Mouse (Mus musculus): ENCODE results near the gene Tmem132d. TPM values are rescaled to one million over a fixed set of nuclear protein-coding genes. Genes with fewer than 3 reads are reported as not detected.

Tmem132d gene
- polyA plus RNA-seq, 1 experiment from 2014 or later = not detected

- no peaks in the 10 kb centered on the region; the same call in 1 of the 2 replicates for H3K9me3 ChIP-seq (ENCODE audit: control insufficient read depth, low read length)
- no peak for ATAC-seq
- H3K4me3 ChIP-seq (ENCODE audit: low read length) = no peak overlapping the region
- H3K27ac ChIP-seq (ENCODE audit: low read length) = no peak overlapping the region
- H3K4me2 ChIP-seq (ENCODE audit: low read depth, low read length) = no peak overlapping the region
- WGBS = 47% methylated on average over 7 of the region's 7 CpGs
- no peaks in the 10 kb centered on the region for H3K4me1 ChIP-seq (ENCODE audit: control insufficient read depth, insufficient read depth, low read length)
- no peaks in the 10 kb centered on the region for H3K27me3 ChIP-seq (replicated peaks; ENCODE audit: control insufficient read depth, insufficient read depth, low read length)
- H3K9ac ChIP-seq (ENCODE audit: low read depth, low read length) = no peak overlapping the region
- no peaks in the 10 kb centered on the region for H3K36me3 ChIP-seq (ENCODE audit: control insufficient read depth, insufficient read depth, low read length)
Observed at GRCm38 (mm10) chr5:128388358-128389141, 44.3 kb downstream of the Tmem132d start.

DNA sequence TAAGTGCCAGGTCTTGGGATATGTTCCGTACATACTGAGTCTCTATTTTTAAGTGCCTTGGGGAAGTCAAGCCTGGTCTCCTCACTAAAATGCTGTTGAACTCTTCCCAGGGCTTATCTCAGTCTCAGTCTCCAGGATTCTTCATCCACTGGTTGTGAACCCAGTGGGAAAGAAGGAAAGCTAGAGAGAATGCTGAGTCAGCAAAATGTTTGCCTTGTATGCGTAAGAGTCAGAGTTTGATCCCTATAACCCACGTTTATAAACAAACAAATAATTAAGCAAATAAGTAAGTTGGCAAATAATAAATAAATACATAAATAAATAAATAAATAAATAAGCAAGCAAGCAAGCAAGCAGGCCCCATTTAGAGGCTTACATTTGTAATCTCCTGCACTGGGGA is 63.1 kb downstream of the Tmem132d start:
- H3K27me3 ChIP-seq (replicated peaks; ENCODE audit: control insufficient read depth, insufficient read depth, low read length) = no peaks in the 10 kb centered on the region
- no peak overlapping the region for H3K4me3 ChIP-seq (ENCODE audit: low read length)
- H3K9ac ChIP-seq (ENCODE audit: low read depth, low read length) = no peak overlapping the region
- WGBS = 80% methylated on average over 3 of the region's 3 CpGs
- no peaks in the 10 kb centered on the region for H3K36me3 ChIP-seq (ENCODE audit: control insufficient read depth, insufficient read depth, low read length)
- H3K4me1 ChIP-seq (ENCODE audit: control insufficient read depth, insufficient read depth, low read length) = no peaks in the 10 kb centered on the region
- H3K9me3 ChIP-seq (ENCODE audit: control insufficient read depth, low read length) = 0 out of 2 replicates have a peak, but pooled peaks cover 3% of the 10 kb centered on the region
- ATAC-seq = no peak
- H3K27ac ChIP-seq (ENCODE audit: low read length) = no peak overlapping the region
- H3K4me2 ChIP-seq (ENCODE audit: low read depth, low read length) = no peak overlapping the region

DNA sequence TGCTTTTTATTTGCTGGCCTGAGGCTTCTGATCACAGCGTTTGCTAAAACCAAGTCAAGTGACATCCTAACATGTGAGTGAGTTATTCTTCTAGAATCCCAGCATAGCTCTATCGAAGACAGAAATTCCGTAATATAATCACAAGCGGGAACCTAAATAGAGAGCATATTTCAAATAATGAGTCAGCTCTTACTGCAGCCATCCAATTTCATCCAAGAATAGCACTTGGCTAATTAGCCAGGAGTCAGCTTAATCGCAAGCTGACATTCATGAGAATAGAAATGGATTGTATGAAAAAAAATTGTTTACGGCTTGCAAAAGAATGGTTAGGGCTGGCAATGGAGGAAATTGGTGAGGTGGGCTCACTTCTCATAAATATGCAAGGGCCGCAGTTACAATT is 63.8 kb downstream of the Tmem132d start:
- H3K4me3 ChIP-seq (ENCODE audit: low read length) = no peak overlapping the region
- ATAC-seq = no peak
- WGBS = 87% methylated on average over 7 of the region's 7 CpGs

DNA sequence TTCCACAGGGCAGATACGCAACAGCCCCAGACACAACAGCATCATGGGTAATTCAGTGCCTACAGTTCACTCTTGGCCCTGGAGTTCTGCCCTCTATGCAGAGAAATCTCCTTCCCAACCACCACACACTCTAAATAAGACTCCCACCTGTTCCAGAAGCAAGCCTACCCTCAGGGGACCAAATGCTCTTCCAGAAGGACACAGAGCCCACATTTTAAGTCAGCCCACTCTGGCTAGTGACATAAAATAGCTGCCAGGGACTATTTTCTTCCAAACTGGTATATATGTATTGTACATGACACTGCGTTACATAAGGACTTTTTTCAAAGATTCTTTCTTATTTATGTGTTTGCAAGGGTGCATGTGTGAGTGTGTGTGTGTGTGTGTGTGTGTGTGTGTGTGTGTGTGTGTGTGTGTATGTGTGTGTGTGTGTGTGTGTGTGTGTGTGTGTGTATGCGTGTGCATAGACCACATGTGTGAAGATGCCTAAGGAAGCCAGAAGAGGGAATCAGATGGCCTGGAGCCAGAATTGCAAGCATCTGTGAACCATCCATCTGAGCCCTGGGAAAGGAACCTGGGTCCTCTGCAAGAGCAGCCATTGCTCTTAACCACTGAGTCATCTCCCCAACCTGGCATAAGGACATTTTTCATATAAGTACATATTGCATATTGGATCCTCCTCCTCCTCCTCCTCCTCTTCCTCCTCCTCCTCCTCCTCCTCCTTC is 67.5 kb downstream of the Tmem132d start:
- WGBS = 95% methylated on average over 3 of the region's 3 CpGs

More for the DNA sequence above, 63.8 kb downstream of the Tmem132d start:
- no peaks in the 10 kb centered on the region for H3K27me3 ChIP-seq (replicated peaks; ENCODE audit: control insufficient read depth, insufficient read depth, low read length)
- H3K4me2 ChIP-seq (ENCODE audit: low read depth, low read length) = no peak overlapping the region
- H3K9me3 ChIP-seq (ENCODE audit: control insufficient read depth, low read length) = 0 out of 2 replicates have a peak, but pooled peaks cover 3% of the 10 kb centered on the region
- no peaks in the 10 kb centered on the region for H3K4me1 ChIP-seq (ENCODE audit: control insufficient read depth, insufficient read depth, low read length)
- H3K27ac ChIP-seq (ENCODE audit: low read length) = no peak overlapping the region
- H3K36me3 ChIP-seq (ENCODE audit: control insufficient read depth, insufficient read depth, low read length) = no peaks in the 10 kb centered on the region
- no peak overlapping the region for H3K9ac ChIP-seq (ENCODE audit: low read depth, low read length)

DNA sequence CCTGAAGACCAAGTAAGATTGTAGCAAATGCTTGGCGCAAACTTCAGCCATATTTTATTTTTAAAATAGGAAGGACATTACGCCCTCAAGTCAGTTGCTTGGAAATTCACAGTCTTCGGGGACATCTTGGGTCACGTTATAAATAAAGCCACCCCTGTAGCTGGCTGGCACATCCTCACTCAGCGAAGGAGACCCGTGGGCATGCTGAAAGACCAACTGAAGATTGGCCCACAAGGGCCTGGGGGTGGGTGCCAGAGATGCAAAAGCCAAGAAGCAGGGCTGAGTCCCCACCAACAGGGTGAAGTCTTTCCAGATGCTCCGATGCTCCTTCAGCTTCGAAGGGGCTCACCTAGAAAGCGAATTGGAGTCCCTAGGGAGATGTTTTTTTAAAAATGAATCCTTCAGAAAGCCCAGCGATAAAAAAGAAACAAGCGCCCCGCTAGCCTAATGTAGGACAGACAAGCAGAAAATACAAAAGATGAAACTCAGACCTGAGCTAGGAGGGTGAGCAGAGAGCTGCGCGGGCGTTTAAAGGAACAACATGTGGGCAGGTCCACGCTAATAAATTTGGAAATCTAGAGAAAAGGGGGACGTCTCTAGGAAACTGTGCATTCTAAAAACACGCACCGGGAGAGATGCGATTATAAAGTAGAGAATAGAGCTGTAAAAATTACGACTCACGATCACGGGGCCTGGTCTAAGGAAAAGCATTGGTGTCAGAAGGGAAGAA is 71.8 kb downstream of the Tmem132d start:
- no peak overlapping the region for H3K9ac ChIP-seq (ENCODE audit: low read depth, low read length)
- H3K4me3 ChIP-seq (ENCODE audit: low read length) = no peak overlapping the region
- WGBS = 66% methylated on average over 23 of the region's 23 CpGs
- H3K27ac ChIP-seq (ENCODE audit: low read length) = no peak overlapping the region
- no peak overlapping the region for H3K4me2 ChIP-seq (ENCODE audit: low read depth, low read length)
- H3K27me3 ChIP-seq (replicated peaks; ENCODE audit: control insufficient read depth, insufficient read depth, low read length) = no peaks in the 10 kb centered on the region
- no peak for ATAC-seq
- no peaks in the 10 kb centered on the region for H3K36me3 ChIP-seq (ENCODE audit: control insufficient read depth, insufficient read depth, low read length)
- H3K9me3 ChIP-seq (ENCODE audit: control insufficient read depth, low read length) = no peaks in the 10 kb centered on the region
- H3K4me1 ChIP-seq (ENCODE audit: control insufficient read depth, insufficient read depth, low read length) = no peaks in the 10 kb centered on the region

More for the DNA sequence above, 67.5 kb downstream of the Tmem132d start:
- Histone ChIP-seq H3K9ac (ENCODE audit: low read depth, low read length) (no peak overlapping the region), H3K36me3 (ENCODE audit: control insufficient read depth, insufficient read depth, low read length) (no peaks in the 10 kb centered on the region), H3K4me2 (ENCODE audit: low read depth, low read length) (no peak overlapping the region), H3K4me3 (ENCODE audit: low read length) (no peak overlapping the region), H3K27ac (ENCODE audit: low read length) (no peak overlapping the region), H3K9me3 (ENCODE audit: control insufficient read depth, low read length) (0 out of 2 replicates have a peak, but pooled peaks cover 3% of the 10 kb centered on the region), H3K27me3 (replicated peaks; ENCODE audit: control insufficient read depth, insufficient read depth, low read length) (no peaks in the 10 kb centered on the region), H3K4me1 (ENCODE audit: control insufficient read depth, insufficient read depth, low read length) (no peaks in the 10 kb centered on the region)
- no peak for ATAC-seq

GRCm38 (mm10) chr5:128348835-128349234 is 84.0 kb downstream of the Tmem132d start:
- ATAC-seq = no peak
- H3K36me3 ChIP-seq (ENCODE audit: control insufficient read depth, insufficient read depth, low read length) = no peaks in the 10 kb centered on the region

DNA sequence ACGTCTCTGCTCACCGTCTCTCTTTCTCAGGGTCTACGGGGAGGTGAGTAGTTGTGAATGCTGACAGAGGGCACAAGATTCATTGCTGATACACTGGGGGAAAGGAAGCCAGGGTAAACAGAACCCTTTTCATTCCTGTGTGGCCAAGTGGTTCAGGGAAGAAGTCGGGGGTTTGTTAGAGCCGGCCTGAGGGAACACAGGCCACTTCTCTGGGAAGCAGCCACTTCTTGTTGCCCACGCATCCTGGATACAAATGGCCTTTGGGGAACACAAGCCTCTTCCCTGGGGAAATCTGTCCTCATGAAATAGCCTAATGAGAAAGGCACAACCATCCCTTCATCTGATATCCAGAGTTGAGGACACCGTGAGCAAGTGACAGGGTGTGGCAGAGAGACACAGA is 96.0 kb downstream of the Tmem132d start:
- 57% methylated on average over 7 of the region's 7 CpGs for WGBS
- Histone ChIP-seq H3K27ac (ENCODE audit: low read length) (no peak overlapping the region), H3K4me2 (ENCODE audit: low read depth, low read length) (no peak overlapping the region), H3K27me3 (replicated peaks; ENCODE audit: control insufficient read depth, insufficient read depth, low read length) (no peaks in the 10 kb centered on the region), H3K4me1 (ENCODE audit: control insufficient read depth, insufficient read depth, low read length) (no peaks in the 10 kb centered on the region), H3K9ac (ENCODE audit: low read depth, low read length) (no peak overlapping the region), H3K9me3 (ENCODE audit: control insufficient read depth, low read length) (no peaks in the 10 kb centered on the region), H3K4me3 (ENCODE audit: low read length) (no peak overlapping the region), H3K36me3 (ENCODE audit: control insufficient read depth, insufficient read depth, low read length) (no peaks in the 10 kb centered on the region)
- no peak for ATAC-seq

More at GRCm38 (mm10) chr5:128348835-128349234, 84.0 kb downstream of the Tmem132d start:
- H3K9ac ChIP-seq (ENCODE audit: low read depth, low read length) = no peak overlapping the region
- H3K27me3 ChIP-seq (replicated peaks; ENCODE audit: control insufficient read depth, insufficient read depth, low read length) = no peaks in the 10 kb centered on the region
- no peaks in the 10 kb centered on the region for H3K9me3 ChIP-seq (ENCODE audit: control insufficient read depth, low read length)
- no peak overlapping the region for H3K4me2 ChIP-seq (ENCODE audit: low read depth, low read length)
- no peaks in the 10 kb centered on the region for H3K4me1 ChIP-seq (ENCODE audit: control insufficient read depth, insufficient read depth, low read length)
- H3K4me3 ChIP-seq (ENCODE audit: low read length) = no peak overlapping the region
- H3K27ac ChIP-seq (ENCODE audit: low read length) = no peak overlapping the region
- 29% methylated on average over 2 of the region's 2 CpGs for WGBS

- no peaks in the 10 kb centered on the region for H3K27me3 ChIP-seq (replicated peaks; ENCODE audit: control insufficient read depth, insufficient read depth, low read length)
- no peaks in the 10 kb centered on the region for H3K9me3 ChIP-seq (ENCODE audit: control insufficient read depth, low read length)
- no peak overlapping the region for H3K4me3 ChIP-seq (ENCODE audit: low read length)
- H3K4me2 ChIP-seq (ENCODE audit: low read depth, low read length) = no peak overlapping the region
- ATAC-seq = no peak
- H3K9ac ChIP-seq (ENCODE audit: low read depth, low read length) = no peak overlapping the region
- H3K36me3 ChIP-seq (ENCODE audit: control insufficient read depth, insufficient read depth, low read length) = no peaks in the 10 kb centered on the region
- H3K27ac ChIP-seq (ENCODE audit: low read length) = no peak overlapping the region
- H3K4me1 ChIP-seq (ENCODE audit: control insufficient read depth, insufficient read depth, low read length) = no peaks in the 10 kb centered on the region
- WGBS = 80% methylated on average over 7 of the region's 7 CpGs
Observed at GRCm38 (mm10) chr5:128332766-128333165, 100.1 kb downstream of the Tmem132d start.

- 87% methylated on average over 8 of the region's 8 CpGs for WGBS
- no peak overlapping the region for H3K4me2 ChIP-seq (ENCODE audit: low read depth, low read length)
- no peaks in the 10 kb centered on the region for H3K36me3 ChIP-seq (ENCODE audit: control insufficient read depth, insufficient read depth, low read length)
- ATAC-seq = no peak
- no peaks in the 10 kb centered on the region for H3K9me3 ChIP-seq (ENCODE audit: control insufficient read depth, low read length)
- H3K4me3 ChIP-seq (ENCODE audit: low read length) = no peak overlapping the region
- no peaks in the 10 kb centered on the region for H3K27me3 ChIP-seq (replicated peaks; ENCODE audit: control insufficient read depth, insufficient read depth, low read length)
- H3K9ac ChIP-seq (ENCODE audit: low read depth, low read length) = no peak overlapping the region
- no peak overlapping the region for H3K27ac ChIP-seq (ENCODE audit: low read length)
- no peaks in the 10 kb centered on the region for H3K4me1 ChIP-seq (ENCODE audit: control insufficient read depth, insufficient read depth, low read length)
Observed at GRCm38 (mm10) chr5:128330351-128330750, 102.5 kb downstream of the Tmem132d start.

All from intestine, embryonic 16.5 days (tissue).